Mouse (Mus musculus): ENCODE measurements around the gene Sema6d. TPM values are rescaled to one million over a fixed set of nuclear protein-coding genes. Genes with fewer than 3 reads are reported as not detected.

The Sema6d gene
- polyA plus RNA-seq, 1 experiment = 9.1 TPM

DNA sequence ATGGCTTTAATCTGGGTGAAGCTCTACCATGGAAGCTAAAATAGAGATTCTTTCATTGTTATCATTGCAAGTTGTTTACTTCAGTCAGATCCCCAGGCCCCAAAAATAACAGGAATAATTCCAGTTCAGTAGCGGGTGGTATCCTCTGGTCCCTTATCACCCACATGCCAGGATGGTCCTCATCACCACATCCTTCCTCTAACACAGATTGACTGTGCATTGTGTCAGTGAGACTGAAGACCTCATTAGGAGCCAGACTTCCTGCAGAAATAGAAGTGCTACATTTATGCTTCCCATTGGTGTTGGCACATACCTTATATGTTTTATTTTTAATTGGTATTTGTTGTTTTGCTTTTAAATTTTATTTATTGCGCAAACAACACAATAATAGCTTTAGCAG lies 354.4 kb downstream of the Sema6d start:
- Histone ChIP-seq H3K4me3 (ENCODE audit: insufficient read depth, low read length) (no peak overlapping the region), H3K4me1 (ENCODE audit: control insufficient read depth, insufficient read depth, low read length) (no peaks in the 10 kb centered on the region)
- TF ChIP-seq CTCF (IDR thresholded peaks at IDR 0.05; ENCODE audit: low read depth, low read length) (no peak), POLR2A (IDR thresholded peaks at IDR 0.05; ENCODE audit: borderline replicate concordance, low read depth, low read length) (no peak)

DNA sequence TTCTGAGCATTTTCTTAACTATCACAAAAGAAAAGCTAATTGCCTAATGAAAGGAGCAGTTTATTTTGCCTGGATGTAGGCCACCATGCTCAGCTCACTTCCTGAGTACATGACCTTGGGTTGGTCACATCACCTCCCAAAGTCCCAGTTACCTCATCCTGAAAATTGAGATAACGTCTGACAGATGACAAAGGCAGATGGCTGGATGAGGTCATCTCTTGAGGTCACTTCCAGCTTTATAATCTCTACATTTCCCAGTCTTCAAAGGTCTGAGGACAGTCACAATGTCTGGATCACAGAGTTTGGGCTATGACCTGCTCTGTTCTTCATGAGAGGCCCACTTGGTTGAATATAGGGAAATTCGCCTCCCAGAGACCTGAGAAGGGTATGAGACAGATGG lies 366.1 kb downstream of the Sema6d start:
- no peak overlapping the region for H3K27ac ChIP-seq (ENCODE audit: insufficient read depth, low read depth, low read length)
- H3K4me3 ChIP-seq (ENCODE audit: insufficient read depth, low read length) = no peak overlapping the region
- TF ChIP-seq POLR2A (IDR thresholded peaks at IDR 0.05; ENCODE audit: borderline replicate concordance, low read depth, low read length) (no peak), CTCF (IDR thresholded peaks at IDR 0.05; ENCODE audit: low read depth, low read length) (no peak)
- H3K4me1 ChIP-seq (ENCODE audit: control insufficient read depth, insufficient read depth, low read length) = no peaks in the 10 kb centered on the region

More for the DNA sequence above, 354.4 kb downstream of the Sema6d start:
- no peak overlapping the region for H3K27ac ChIP-seq (ENCODE audit: insufficient read depth, low read depth, low read length)

DNA sequence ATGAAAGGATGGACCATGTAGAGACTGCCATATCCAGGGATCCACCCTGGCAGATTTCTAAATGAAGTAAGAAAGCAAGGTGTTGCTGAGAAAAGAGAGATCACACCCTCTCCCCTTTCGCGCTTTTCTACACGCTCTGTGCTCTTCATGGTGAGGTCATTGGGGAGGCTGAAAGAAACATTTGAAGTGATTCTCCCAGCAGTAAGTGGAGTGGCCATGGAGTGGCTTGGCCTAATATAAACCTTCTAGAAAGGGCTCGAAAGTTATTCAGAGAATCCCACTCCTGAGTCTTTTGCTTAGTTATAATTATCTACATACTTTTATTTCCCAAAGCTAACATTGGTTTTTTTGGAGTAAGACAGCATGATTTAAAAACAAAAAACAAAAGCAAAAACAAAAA lies 367.2 kb downstream of the Sema6d start:
- H3K4me3 ChIP-seq (ENCODE audit: insufficient read depth, low read length) = no peak overlapping the region
- TF ChIP-seq CTCF (IDR thresholded peaks at IDR 0.05; ENCODE audit: low read depth, low read length) = no peak
- TF ChIP-seq POLR2A (IDR thresholded peaks at IDR 0.05; ENCODE audit: borderline replicate concordance, low read depth, low read length) = no peak
- no peaks in the 10 kb centered on the region for H3K4me1 ChIP-seq (ENCODE audit: control insufficient read depth, insufficient read depth, low read length)
- H3K27ac ChIP-seq (ENCODE audit: insufficient read depth, low read depth, low read length) = no peak overlapping the region

DNA sequence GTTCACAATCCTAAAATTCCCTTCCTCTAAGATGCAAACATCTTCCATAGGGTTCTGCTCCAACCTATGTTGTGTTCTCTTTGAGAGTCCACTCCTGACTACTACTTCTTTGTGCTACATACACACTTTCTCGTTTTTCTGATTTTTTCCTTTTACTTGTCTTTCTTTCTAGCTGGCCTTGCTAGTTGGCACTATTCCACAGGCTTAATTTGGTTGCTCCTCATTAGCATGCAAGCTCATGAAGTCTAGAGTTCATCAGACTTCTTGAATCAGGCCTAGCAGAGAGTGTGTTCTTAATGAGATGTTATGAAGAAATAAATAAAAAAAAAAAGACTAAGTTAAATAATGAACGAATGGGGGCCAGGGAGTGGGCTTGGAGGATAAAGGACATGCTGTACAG lies 368.3 kb downstream of the Sema6d start:
- no peaks in the 10 kb centered on the region for H3K4me1 ChIP-seq (ENCODE audit: control insufficient read depth, insufficient read depth, low read length)
- H3K27ac ChIP-seq (ENCODE audit: insufficient read depth, low read depth, low read length) = no peak overlapping the region
- H3K4me3 ChIP-seq (ENCODE audit: insufficient read depth, low read length) = no peak overlapping the region
- TF ChIP-seq POLR2A (IDR thresholded peaks at IDR 0.05; ENCODE audit: borderline replicate concordance, low read depth, low read length) = no peak
- no peak for TF ChIP-seq CTCF (IDR thresholded peaks at IDR 0.05; ENCODE audit: low read depth, low read length)

DNA sequence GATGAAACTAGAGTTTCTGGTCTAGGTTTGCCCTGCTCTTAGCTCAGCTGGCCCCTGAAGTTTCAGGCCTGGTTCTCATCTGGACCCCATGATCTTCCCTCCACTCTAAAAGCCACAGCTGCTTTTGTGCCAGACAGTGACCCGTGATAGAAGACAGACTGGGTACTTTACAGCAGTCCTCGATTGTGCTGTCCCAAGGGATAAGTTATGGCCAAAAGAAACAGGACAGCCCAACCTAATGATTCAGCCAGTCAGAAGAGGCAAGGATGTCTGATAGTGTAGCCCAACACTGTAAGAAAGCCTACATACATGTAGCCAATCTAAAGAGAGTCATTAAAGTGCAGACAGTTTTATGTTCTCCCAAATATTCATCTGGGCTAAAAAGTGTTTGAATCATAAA lies 371.2 kb downstream of the Sema6d start:
- TF ChIP-seq CTCF (IDR thresholded peaks at IDR 0.05; ENCODE audit: low read depth, low read length) = no peak
- TF ChIP-seq POLR2A (IDR thresholded peaks at IDR 0.05; ENCODE audit: borderline replicate concordance, low read depth, low read length) = no peak
- H3K27ac ChIP-seq (ENCODE audit: insufficient read depth, low read depth, low read length) = no peak overlapping the region
- no peaks in the 10 kb centered on the region for H3K4me1 ChIP-seq (ENCODE audit: control insufficient read depth, insufficient read depth, low read length)
- no peak overlapping the region for H3K4me3 ChIP-seq (ENCODE audit: insufficient read depth, low read length)

DNA sequence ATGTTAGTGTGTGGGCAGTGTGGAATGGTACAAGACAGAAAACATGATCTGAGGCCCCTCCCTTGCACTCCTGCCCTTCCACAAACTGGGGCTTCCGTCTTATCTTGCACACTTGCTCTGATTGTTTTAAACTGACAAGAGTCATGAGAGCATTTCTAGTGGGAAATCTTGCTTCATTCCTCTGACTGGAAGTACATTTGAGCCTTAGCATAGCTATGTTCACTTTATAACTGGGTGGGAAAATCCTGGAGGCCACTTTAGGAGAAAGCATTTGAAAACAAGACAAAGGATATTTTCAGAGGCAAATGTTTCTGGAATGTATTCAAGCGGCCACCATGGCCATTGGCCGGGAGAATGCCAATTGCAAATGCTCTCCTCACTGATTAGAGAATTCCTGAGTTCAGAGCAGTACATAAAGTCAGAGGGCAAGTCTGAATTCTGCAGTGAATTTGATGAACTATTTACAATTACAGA lies 371.6 kb downstream of the Sema6d start:
- H3K4me1 ChIP-seq (ENCODE audit: control insufficient read depth, insufficient read depth, low read length) = no peaks in the 10 kb centered on the region
- H3K27ac ChIP-seq (ENCODE audit: insufficient read depth, low read depth, low read length) = no peak overlapping the region
- no peak overlapping the region for H3K4me3 ChIP-seq (ENCODE audit: insufficient read depth, low read length)
- no peak for TF ChIP-seq CTCF (IDR thresholded peaks at IDR 0.05; ENCODE audit: low read depth, low read length)
- TF ChIP-seq POLR2A (IDR thresholded peaks at IDR 0.05; ENCODE audit: borderline replicate concordance, low read depth, low read length) = no peak

DNA sequence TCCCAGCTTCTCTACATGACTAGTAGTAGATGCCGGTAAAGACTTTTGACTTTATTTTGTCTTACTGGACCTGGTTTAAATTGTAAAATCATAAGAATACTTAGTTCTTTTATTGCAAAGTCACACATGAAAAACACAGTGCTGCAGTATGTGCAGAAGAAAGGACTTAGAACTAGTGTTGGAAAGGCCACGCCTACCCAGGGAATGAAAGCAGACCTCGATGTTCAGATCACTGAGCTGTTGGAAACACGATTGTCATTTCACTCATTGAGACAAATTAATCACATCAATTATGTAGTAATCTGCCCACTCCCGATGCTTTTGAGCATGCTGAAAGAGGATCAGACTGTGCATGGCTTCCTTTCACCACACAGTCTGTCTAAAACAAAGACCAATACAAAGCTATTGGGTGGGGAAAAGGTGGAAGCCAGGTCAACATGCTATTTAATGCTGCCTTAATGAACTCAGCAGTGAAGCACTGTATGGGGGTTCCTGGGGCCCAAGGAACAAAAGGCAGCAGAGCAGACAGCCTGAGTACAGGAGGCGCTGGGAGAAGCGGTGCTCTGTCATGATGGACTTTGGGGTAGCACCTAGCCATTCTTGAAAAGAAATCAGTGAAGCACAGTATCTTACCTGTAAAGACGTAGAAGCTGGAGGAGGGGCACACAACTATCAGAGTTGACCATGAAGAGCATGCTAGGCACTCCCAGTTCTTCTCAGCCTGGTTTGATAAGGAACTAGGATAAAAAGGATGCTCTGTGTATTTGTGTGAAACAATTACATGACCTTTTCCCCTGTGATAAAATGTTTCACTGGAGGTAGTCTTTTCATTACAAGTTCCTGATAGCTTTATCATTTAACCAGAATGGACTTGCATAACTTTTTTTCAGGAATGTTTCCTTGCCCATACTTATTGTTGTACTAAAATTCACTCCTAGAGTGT lies 375.5 kb downstream of the Sema6d start:
- H3K4me3 ChIP-seq (ENCODE audit: insufficient read depth, low read length) = no peak overlapping the region
- TF ChIP-seq POLR2A (IDR thresholded peaks at IDR 0.05; ENCODE audit: borderline replicate concordance, low read depth, low read length) (no peak), CTCF (IDR thresholded peaks at IDR 0.05; ENCODE audit: low read depth, low read length) (no peak)
- no peak overlapping the region for H3K27ac ChIP-seq (ENCODE audit: insufficient read depth, low read depth, low read length)
- no peaks in the 10 kb centered on the region for H3K4me1 ChIP-seq (ENCODE audit: control insufficient read depth, insufficient read depth, low read length)

DNA sequence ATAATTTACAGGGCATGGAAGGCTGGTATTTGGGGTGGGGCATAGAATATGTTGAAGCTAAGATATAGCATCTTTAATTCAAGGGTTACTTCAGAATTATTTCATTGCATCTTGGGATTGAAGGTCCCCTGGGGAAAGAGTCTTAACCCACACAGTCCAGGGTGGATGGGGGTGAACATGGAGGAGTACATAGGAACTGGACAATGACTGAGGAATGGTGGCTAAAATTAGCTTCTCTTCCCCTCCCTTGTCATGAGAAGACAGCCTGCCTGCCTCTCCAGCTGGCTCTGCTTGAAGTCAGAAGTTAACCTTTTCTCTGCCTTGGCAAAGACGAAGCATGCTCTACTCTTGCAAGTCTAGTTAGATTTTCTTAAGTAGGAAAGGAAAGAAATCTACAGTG lies 377.7 kb downstream of the Sema6d start:
- H3K4me1 ChIP-seq (ENCODE audit: control insufficient read depth, insufficient read depth, low read length) = no peaks in the 10 kb centered on the region
- H3K27ac ChIP-seq (ENCODE audit: insufficient read depth, low read depth, low read length) = no peak overlapping the region
- H3K4me3 ChIP-seq (ENCODE audit: insufficient read depth, low read length) = no peak overlapping the region
- TF ChIP-seq CTCF (IDR thresholded peaks at IDR 0.05; ENCODE audit: low read depth, low read length) (no peak), POLR2A (IDR thresholded peaks at IDR 0.05; ENCODE audit: borderline replicate concordance, low read depth, low read length) (no peak)

DNA sequence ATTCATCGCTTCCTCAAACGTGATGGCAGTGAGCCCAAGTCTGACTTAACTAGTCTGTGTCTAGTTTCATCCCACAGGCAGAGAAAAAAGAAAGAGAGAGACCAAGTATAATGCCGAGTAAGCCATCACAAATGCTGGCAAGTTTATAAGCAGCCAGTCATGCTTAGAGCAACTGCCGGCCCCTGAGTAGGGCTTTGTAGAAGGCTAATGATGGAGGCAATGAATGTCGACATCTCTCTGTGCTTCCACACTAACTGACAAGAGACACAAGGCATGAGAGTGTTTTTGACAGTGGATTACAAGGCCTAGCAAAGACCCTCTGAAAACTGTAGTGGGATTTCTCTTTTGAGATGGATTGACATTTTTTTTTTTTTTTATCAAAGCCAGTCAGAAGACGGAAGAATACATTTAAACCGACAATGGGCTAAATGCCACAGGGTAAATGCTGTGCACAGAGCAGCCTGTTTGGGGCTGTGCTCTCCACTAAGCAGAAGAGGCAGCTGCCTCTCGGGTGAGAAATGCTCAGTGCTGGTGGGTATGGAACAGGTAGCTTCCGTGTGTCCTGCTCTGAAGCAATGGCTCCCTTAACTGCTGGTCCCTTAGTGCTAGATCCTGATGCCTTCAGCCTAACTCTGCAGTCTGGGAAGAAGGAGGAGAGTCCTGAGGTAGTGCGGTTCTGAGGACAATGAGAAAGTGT lies 380.7 kb downstream of the Sema6d start:
- TF ChIP-seq CTCF (IDR thresholded peaks at IDR 0.05; ENCODE audit: low read depth, low read length) = no peak
- no peak for TF ChIP-seq POLR2A (IDR thresholded peaks at IDR 0.05; ENCODE audit: borderline replicate concordance, low read depth, low read length)
- Histone ChIP-seq H3K4me1 (ENCODE audit: control insufficient read depth, insufficient read depth, low read length) (no peaks in the 10 kb centered on the region), H3K27ac (ENCODE audit: insufficient read depth, low read depth, low read length) (no peak overlapping the region), H3K4me3 (ENCODE audit: insufficient read depth, low read length) (no peak overlapping the region)
